Mouse (Mus musculus) CH12.LX (cell line): ENCODE measurements around the gene Safb2. TPM values are rescaled to one million over a fixed set of nuclear protein-coding genes. Genes with fewer than 3 reads are reported as not detected.

Source experiments
- DNase-seq: peaks from one replicate; pipeline ENCODE4 v3.0.0-alpha.2; 2013; ENCODE audit errors: extremely low read depth
- H3K27ac ChIP-seq: 2 replicates; pipeline ENCODE4 v1.5.1; 2012; ENCODE audit warnings: low read depth, mild to moderate bottlenecking, control low read depth, moderate library complexity; ENCODE audit not compliant: insufficient read depth
- H3K27me3 ChIP-seq: replicated peaks from 2 replicates; pipeline ENCODE3; 2012; ENCODE audit warnings: inconsistent platforms
- H3K36me3 ChIP-seq, 2 experiments: replicated peaks in 1 of 2; 2 replicates each; pipeline versions ENCODE3 to v1.6.1; 2012; ENCODE audit warnings: inconsistent platforms in 1 of 2, low read length in 1 of 2, mild to moderate bottlenecking in 1 of 2, mixed read lengths in 1 of 2, moderate library complexity in 1 of 2; ENCODE audit not compliant: control insufficient read depth in 1 of 2, insufficient read depth in 1 of 2
- H3K4me1 ChIP-seq, 2 experiments: 2 replicates each; pipeline ENCODE4 v1.6.1; 2012; ENCODE audit warnings: inconsistent platforms in 1 of 2, moderate library complexity in 1 of 2; ENCODE audit not compliant: insufficient read depth in 2 of 2, control insufficient read depth in 1 of 2
- H3K4me2 ChIP-seq: 2 replicates; pipeline ENCODE4 v1.6.1; 2012; ENCODE audit warnings: low read depth, mild to moderate bottlenecking, control low read depth; ENCODE audit not compliant: poor library complexity, insufficient read depth, severe bottlenecking
- H3K4me3 ChIP-seq, 3 experiments: fragments of 150-350 bp in 1 of 3; sonication (generic) in 1 of 3; replicated peaks in 1 of 3; 2 replicates each; pipeline versions ENCODE3 to v1.5.1; 2011 to 2012; ENCODE audit warnings: low read depth in 2 of 3, low read length in 2 of 3, mild to moderate bottlenecking in 2 of 3, moderate library complexity in 2 of 3, control low read depth in 1 of 3, improper control_type of control experiment in 1 of 3, inconsistent platforms in 1 of 3, mixed read lengths in 1 of 3; ENCODE audit not compliant: poor library complexity in 1 of 3
- H3K79me2 ChIP-seq: replicated peaks from 2 replicates; pipeline ENCODE4 v1.6.1; 2012; ENCODE audit warnings: mild to moderate bottlenecking, moderate library complexity; ENCODE audit not compliant: control insufficient read depth, poor library complexity, insufficient read depth, severe bottlenecking; ENCODE audit errors: extremely low read depth
- H3K9ac ChIP-seq: 2 replicates; pipeline ENCODE4 v1.6.1; 2012; ENCODE audit warnings: low read depth, mild to moderate bottlenecking, control low read depth, moderate library complexity; ENCODE audit not compliant: insufficient read depth
- H3K9me3 ChIP-seq: replicated peaks from 2 replicates; pipeline ENCODE3; 2012; ENCODE audit warnings: low read length, inconsistent platforms, mixed read lengths
- BHLHE40 ChIP-seq: IDR thresholded peaks from 2 replicates; pipeline ENCODE4 v1.6.1; 2011; ENCODE audit warnings: mild to moderate bottlenecking, low read depth, low read length, improper control_type of control experiment
- CHD1 ChIP-seq: IDR thresholded peaks from 2 replicates; pipeline ENCODE4 v1.6.1; 2012; ENCODE audit warnings: low read depth, low read length, improper control_type of control experiment, inconsistent platforms
- E2F4 ChIP-seq: IDR thresholded peaks from 2 replicates; pipeline ENCODE4 v1.6.1; 2011; ENCODE audit warnings: low read depth, low read length, improper control_type of control experiment; ENCODE audit not compliant: insufficient replicate concordance
- ELF1 ChIP-seq: IDR thresholded peaks from 2 replicates; pipeline ENCODE4 v1.6.1; 2014; ENCODE audit warnings: low read depth, mild to moderate bottlenecking, inconsistent platforms, low read length, improper control_type of control experiment
- EP300 ChIP-seq: IDR thresholded peaks from 2 replicates; pipeline ENCODE4 v1.6.1; 2011; ENCODE audit warnings: low read length, improper control_type of control experiment
- GABPA ChIP-seq: IDR thresholded peaks from 2 replicates; pipeline ENCODE4 v1.6.1; 2012; ENCODE audit warnings: low read depth, low read length, improper control_type of control experiment, inconsistent platforms; ENCODE audit not compliant: insufficient replicate concordance
- HCFC1 ChIP-seq: IDR thresholded peaks from 2 replicates; pipeline ENCODE4 v1.6.1; 2012; ENCODE audit warnings: low read depth, mild to moderate bottlenecking, inconsistent platforms, low read length, improper control_type of control experiment
- KAT2A ChIP-seq: IDR thresholded peaks from 2 replicates; pipeline ENCODE4 v1.6.1; 2012; ENCODE audit warnings: low read length, improper control_type of control experiment, inconsistent platforms; ENCODE audit not compliant: insufficient replicate concordance
- RAD21 ChIP-seq: IDR thresholded peaks from 2 replicates; pipeline ENCODE4 v1.6.1; 2011; ENCODE audit warnings: low read depth, mild to moderate bottlenecking, low read length, improper control_type of control experiment, moderate library complexity
- UBTF ChIP-seq: IDR thresholded peaks from 2 replicates; pipeline ENCODE4 v1.6.1; 2012; ENCODE audit warnings: low read depth, mild to moderate bottlenecking, inconsistent platforms, low read length, improper control_type of control experiment, moderate library complexity
- USF1 ChIP-seq: IDR thresholded peaks from 2 replicates; pipeline ENCODE4 v1.6.1; 2014; ENCODE audit warnings: low read depth, mild to moderate bottlenecking, inconsistent platforms, low read length, improper control_type of control experiment
- USF2 ChIP-seq: conservative IDR thresholded peaks from 2 replicates; pipeline ENCODE4 v1.6.1; 2011; ENCODE audit warnings: low read depth, low read length, improper control_type of control experiment
- ZC3H11A ChIP-seq: IDR thresholded peaks from 2 replicates; pipeline ENCODE4 v1.6.1; 2012; ENCODE audit warnings: low read depth, mild to moderate bottlenecking, inconsistent platforms, low read length, improper control_type of control experiment
- ZNF384 ChIP-seq: IDR thresholded peaks from 2 replicates; pipeline ENCODE4 v1.6.1; 2012; ENCODE audit warnings: low read depth, low read length, improper control_type of control experiment, inconsistent platforms
- dilution Hi-C: fragments of 300-500 bp; cut with MboI; formaldehyde crosslinking; loops from 2 replicates; pipeline ENCODE4 v1.14.3; 2020; ENCODE audit warnings: low sequenced_read_pairs; ENCODE audit not compliant: extremely low pct_unique_long_range_greater_than_20kb, extremely low pct_ligation_motif_present
- in situ Hi-C: fragments of 300-500 bp; cut with MboI; formaldehyde crosslinking; loops from 3 replicates; pipeline ENCODE4 v1.14.3; 2019; ENCODE audit warnings: low sequenced_read_pairs, low pct_ligation_motif_present, low pct_unique_long_range_greater_than_20kb, mixed read lengths
- polyA plus RNA-seq: library from polyadenylated mRNA; unstranded; fragments of >175 nt; gene quantifications from 2 replicates; pipeline ENCODE4 v1.2.1, GENCODE M21; 2012; ENCODE audit warnings: low read depth; ENCODE audit not compliant: insufficient read length
- total RNA-seq, 2 experiments: library from RNA; depleted of rRNA; stranded (reverse); fragments of 300-350 nt in 1 of 2; fragments of >200 nt in 1 of 2; gene quantifications; 2 replicates each; pipeline ENCODE4 v1.2.3; 2012 to 2014

The Safb2 gene
- total and polyA plus RNA-seq, 3 experiments: 13.8 to 170 (median 74.0) TPM

- no peak; the same call in 1 of the 2 replicates for TF ChIP-seq CHD1
Observed at GRCm38 (mm10) chr17:56584257-56585130, at the start of gene Safb2, which contains the start of gene Safb (continued).

GRCm38 (mm10) chr17:56634023-56634422 lies 49.6 kb upstream of the Safb2 start:
- Histone ChIP-seq H3K36me3 (no peaks in the 10 kb centered on the region), H3K79me2 (peaks cover 7% of the 10 kb centered on the region; the same call in 1 of the 2 replicates), H3K4me2 (no peak overlapping the region), H3K27ac (no peak overlapping the region)
- in situ Hi-C loops: no loop called here
- TF ChIP-seq ELF1 (no peak), BHLHE40 (peak; percentile 62)
- TF ChIP-seq, all 38 proteins: peak for 1
- Histone ChIP-seq H3K4me1 (peaks cover 11 to 40% of the 10 kb centered on the region in 2 experiments), H3K9me3 (no peaks in the 10 kb centered on the region), H3K27me3 (no peaks in the 10 kb centered on the region), H3K9ac (no peak overlapping the region), H3K4me3 (no peak overlapping the region)
- dilution Hi-C loops: no loop called here
- DNase-seq: peak; percentile 73

- no peak for TF ChIP-seq ZNF384
- TF ChIP-seq RAD21: no peak
- TF ChIP-seq USF1: no peak
- no peak for TF ChIP-seq E2F4
- no peak for TF ChIP-seq KAT2A
- no peak for TF ChIP-seq EP300
- no peak for TF ChIP-seq USF2
- no peak for TF ChIP-seq ZC3H11A
- no peak for TF ChIP-seq UBTF
- TF ChIP-seq GABPA: no peak
- TF ChIP-seq HCFC1: no peak
- Histone ChIP-seq H3K9ac (no peak overlapping the region), H3K4me2 (no peak overlapping the region), H3K36me3 (peaks cover 0 to 2% of the 10 kb centered on the region in 2 experiments), H3K4me1 (peaks cover 14 to 56% of the 10 kb centered on the region in 2 experiments), H3K4me3 (no peak overlapping the region), H3K27ac (no peak overlapping the region), H3K9me3 (no peaks in the 10 kb centered on the region), H3K79me2 (peaks cover 7% of the 10 kb centered on the region; the same call in 1 of the 2 replicates), H3K27me3 (no peaks in the 10 kb centered on the region)
- no peak for DNase-seq
- dilution Hi-C loops (no loop called here), in situ Hi-C loops (no loop called here)
Observed at GRCm38 (mm10) chr17:56631807-56632206, 47.4 kb upstream of the Safb2 start.
